Mouse (Mus musculus): ENCODE results near the gene Cep97. TPM values are rescaled to one million over a fixed set of nuclear protein-coding genes. Genes with fewer than 3 reads are reported as not detected.
A peak's percentile ranks its signal among the peaks of the same experiment; 100 is the strongest.

Cep97 gene
- total and polyA plus RNA-seq, 3 experiments: 10.7 to 11.1 TPM; not detected in 1

DNA sequence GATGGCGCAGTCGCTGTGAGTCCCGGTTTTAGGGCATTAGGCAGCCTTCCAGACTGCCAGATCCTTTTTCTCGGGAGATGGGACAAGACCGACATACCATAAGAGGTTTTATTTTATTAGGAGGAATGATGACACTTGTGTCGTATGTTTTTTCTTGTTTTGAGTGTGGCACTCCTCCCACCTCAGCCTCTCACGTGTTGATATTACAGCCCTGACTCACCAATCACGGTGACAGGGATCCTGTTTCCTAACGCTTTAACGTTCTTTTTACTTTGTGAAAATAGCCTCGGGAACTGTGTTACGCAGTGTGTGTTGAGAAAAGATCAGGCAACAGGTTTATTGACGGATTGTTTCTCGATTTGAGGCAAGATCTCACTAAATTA, 40.2 kb upstream of the Cep97 start:
- peak; percentile 63 for TF ChIP-seq USF1 (IDR thresholded peaks at IDR 0.05; ENCODE audit: low read depth, low read length)
- peak; percentile 98 for TF ChIP-seq MXI1 (IDR thresholded peaks at IDR 0.05; ENCODE audit: low read depth, low read length)
- peak; percentile 88 for TF ChIP-seq SIN3A (IDR thresholded peaks at IDR 0.05; ENCODE audit: low read length)
- TF ChIP-seq BHLHE40 (IDR thresholded peaks at IDR 0.05; ENCODE audit: borderline replicate concordance, low read depth, low read length): peak; percentile 77
- peak; percentile 88 for TF ChIP-seq MAX (IDR thresholded peaks at IDR 0.05; ENCODE audit: low read length)
- no peak for TF ChIP-seq ZKSCAN1 (IDR thresholded peaks at IDR 0.05; ENCODE audit: low read depth, low read length)
- H3K9me3 ChIP-seq (replicated peaks; ENCODE audit: insufficient read depth, low read length): no peaks in the 10 kb centered on the region
- no peak overlapping the region for H3K27ac ChIP-seq (ENCODE audit: control insufficient read depth, low read depth, low read length)
- peak overlapping the region; percentile 67 to 68 for H3K4me3 ChIP-seq (ENCODE audit: control insufficient read depth in 1 of 2, insufficient read depth in 1 of 2, low read depth in 2 of 2, low read length in 2 of 2)
- H3K9ac ChIP-seq (ENCODE audit: control insufficient read depth, low read depth, low read length, poor library complexity, severe bottlenecking): peak overlapping the region; percentile 48
- H3K4me1 ChIP-seq (ENCODE audit: control insufficient read depth in 1 of 2, insufficient read depth in 2 of 2, low read length in 2 of 2): peaks cover 4 to 20% of the 10 kb centered on the region in 2 experiments; a peak in 3 of 4 replicates
- H3K79me2 ChIP-seq (ENCODE audit: control insufficient read depth, insufficient read depth, low read length, poor library complexity): peaks cover 50% of the 10 kb centered on the region
- H3K27me3 ChIP-seq (ENCODE audit: control insufficient read depth in 1 of 2, insufficient read depth in 2 of 2, low read length in 2 of 2): no peaks in the 10 kb centered on the region
- peaks cover 22 to 44% of the 10 kb centered on the region in 2 experiments for H3K36me3 ChIP-seq (ENCODE audit: control insufficient read depth in 1 of 2, insufficient read depth in 2 of 2, low read length in 2 of 2)
- peak; percentile 83 for DNase-seq (ENCODE audit: low read depth, low spot score)

GRCm38 (mm10) chr16:55974256-55974902, 39.7 kb upstream of the Cep97 start:
- peak; percentile 68 for TF ChIP-seq HCFC1 (IDR thresholded peaks at IDR 0.05; ENCODE audit: low read depth, low read length)
- TF ChIP-seq SMC3 (IDR thresholded peaks at IDR 0.05; ENCODE audit: low read depth, low read length): no peak
- TF ChIP-seq POLR2A (IDR thresholded peaks at IDR 0.05; ENCODE audit: control insufficient read depth in 1 of 2, insufficient read depth in 1 of 2, low read depth in 1 of 2, low read length in 2 of 2, poor library complexity in 1 of 2): peak; percentile 10 to 29; a peak in 1 of 4 replicates
- TF ChIP-seq USF2 (IDR thresholded peaks at IDR 0.05; ENCODE audit: borderline replicate concordance in 1 of 2, insufficient read depth in 1 of 2, low read depth in 1 of 2, low read length in 2 of 2): no peak
- no peak for TF ChIP-seq MYB (IDR thresholded peaks at IDR 0.05; ENCODE audit: low read depth, low read length)
- peak; percentile 41; the same call in 1 of the 2 replicates for TF ChIP-seq NELFE (IDR thresholded peaks at IDR 0.05; ENCODE audit: low read depth, low read length)
- TF ChIP-seq KAT2A (conservative IDR thresholded peaks at IDR 0.05; ENCODE audit: low read depth, low read length): no peak
- Histone ChIP-seq H3K36me3 (ENCODE audit: control insufficient read depth in 1 of 2, insufficient read depth in 2 of 2, low read length in 2 of 2) (peaks cover 26 to 49% of the 10 kb centered on the region in 2 experiments), H3K9me3 (replicated peaks; ENCODE audit: insufficient read depth, low read length) (no peaks in the 10 kb centered on the region), H3K27me3 (ENCODE audit: control insufficient read depth in 1 of 2, insufficient read depth in 2 of 2, low read length in 2 of 2) (no peaks in the 10 kb centered on the region), H3K79me2 (ENCODE audit: control insufficient read depth, insufficient read depth, low read length, poor library complexity) (peaks cover 50% of the 10 kb centered on the region), H3K27ac (ENCODE audit: control insufficient read depth, low read depth, low read length) (peak overlapping the region; percentile 48), H3K4me1 (ENCODE audit: control insufficient read depth in 1 of 2, insufficient read depth in 2 of 2, low read length in 2 of 2) (peaks cover 4 to 22% of the 10 kb centered on the region in 2 experiments), H3K4me3 (ENCODE audit: control insufficient read depth in 1 of 2, insufficient read depth in 1 of 2, low read depth in 2 of 2, low read length in 2 of 2) (peak overlapping the region; percentile 67 to 71), H3K9ac (ENCODE audit: control insufficient read depth, low read depth, low read length, poor library complexity, severe bottlenecking) (peak overlapping the region; percentile 77)
- peak; percentile 91 for DNase-seq (ENCODE audit: low read depth, low spot score)

Measured in MEL (cell line).